Mouse (Mus musculus): Measurements from ENCODE around the gene Zbtb7a. TPM values are rescaled to one million over a fixed set of nuclear protein-coding genes. Genes with fewer than 3 reads are reported as not detected.

Zbtb7a gene
- polyA plus RNA-seq, 1 experiment from 2014 or later = 53.0 TPM

GRCm38 (mm10) chr10:81183805-81184204, 48.8 kb downstream of the Zbtb7a start, which contains the start of gene 4930442H23Rik:
TSS of gene 4930442H23Rik (minus strand) at chr10:81183849.
- H3K4me2 ChIP-seq (replicated peaks) = peak within 1 kb of the TSS; percentile 57
- H3K9ac ChIP-seq = peak within 1 kb of the TSS; percentile 69
- H3K27me3 ChIP-seq (replicated peaks) = no peaks in the 10 kb centered on the region
- no peak for ATAC-seq
- H3K9me3 ChIP-seq = no peaks in the 10 kb centered on the region
- peak within 1 kb of the TSS; percentile 72 for H3K4me3 ChIP-seq (replicated peaks)
- 78% methylated on average over 5 of the region's 5 CpGs for WGBS
- H3K4me1 ChIP-seq (replicated peaks) = peaks cover 37% of the 10 kb centered on the region
- H3K27ac ChIP-seq = peak within 1 kb of the TSS; percentile 91
- H3K36me3 ChIP-seq = peaks cover 46% of the 10 kb centered on the region

- peaks cover 38% of the 10 kb centered on the region for H3K36me3 ChIP-seq
- H3K4me1 ChIP-seq (replicated peaks) = peaks cover 32% of the 10 kb centered on the region
- peak; percentile 14; the same call in 1 of the 2 replicates for ATAC-seq
- peak overlapping the region; percentile 69; the same call in 1 of the 2 replicates for H3K9ac ChIP-seq
- peak overlapping the region; percentile 89 for H3K27ac ChIP-seq
- 0 out of 2 replicates have a peak overlapping the region, but pooled peaks have one; percentile 0 for H3K4me3 ChIP-seq (replicated peaks)
- H3K9me3 ChIP-seq = no peaks in the 10 kb centered on the region
- H3K4me2 ChIP-seq (replicated peaks) = peak overlapping the region; percentile 57
- H3K27me3 ChIP-seq (replicated peaks) = no peaks in the 10 kb centered on the region
- WGBS = 4% methylated on average over 4 of the region's 4 CpGs
Measured at GRCm38 (mm10) chr10:81184765-81185164, 49.7 kb downstream of the Zbtb7a start.

GRCm38 (mm10) chr10:81187161-81187560, 52.1 kb downstream of the Zbtb7a start:
- Histone ChIP-seq H3K27me3 (replicated peaks) (no peaks in the 10 kb centered on the region), H3K9ac (no peak overlapping the region), H3K27ac (no peak overlapping the region), H3K36me3 (peaks cover 23% of the 10 kb centered on the region), H3K4me2 (replicated peaks) (no peak overlapping the region), H3K9me3 (no peaks in the 10 kb centered on the region), H3K4me1 (replicated peaks) (peaks cover 36% of the 10 kb centered on the region), H3K4me3 (replicated peaks) (no peak overlapping the region)
- ATAC-seq = no peak
- WGBS = 93% methylated on average over 9 of the region's 9 CpGs

GRCm38 (mm10) chr10:81189821-81190220, 54.8 kb downstream of the Zbtb7a start:
- no peak for ATAC-seq
- peaks cover 15% of the 10 kb centered on the region; the same call in 1 of the 2 replicates for H3K36me3 ChIP-seq
- H3K4me2 ChIP-seq (replicated peaks) = no peak overlapping the region
- peaks cover 31% of the 10 kb centered on the region for H3K4me1 ChIP-seq (replicated peaks)
- H3K9me3 ChIP-seq = no peaks in the 10 kb centered on the region
- H3K9ac ChIP-seq = no peak overlapping the region
- no peak overlapping the region for H3K27ac ChIP-seq
- peaks cover 10% of the 10 kb centered on the region for H3K27me3 ChIP-seq (replicated peaks)
- no peak overlapping the region for H3K4me3 ChIP-seq (replicated peaks)
- WGBS = 83% methylated on average over 26 of the region's 26 CpGs

GRCm38 (mm10) chr10:81190236-81190911, 55.4 kb downstream of the Zbtb7a start:
- Histone ChIP-seq H3K9ac (no peak overlapping the region), H3K27ac (0 out of 2 replicates have a peak overlapping the region, but pooled peaks have one; percentile 37), H3K4me3 (replicated peaks) (no peak overlapping the region), H3K4me1 (replicated peaks) (peaks cover 25% of the 10 kb centered on the region), H3K27me3 (replicated peaks) (peaks cover 16% of the 10 kb centered on the region), H3K4me2 (replicated peaks) (no peak overlapping the region), H3K9me3 (no peaks in the 10 kb centered on the region), H3K36me3 (peaks cover 15% of the 10 kb centered on the region; the same call in 1 of the 2 replicates)
- WGBS = 70% methylated on average over 31 of the region's 31 CpGs
- ATAC-seq = no peak

- no peak for ATAC-seq
- 61% methylated on average over 6 of the region's 6 CpGs for WGBS
- Histone ChIP-seq H3K36me3 (peaks cover 15% of the 10 kb centered on the region; the same call in 1 of the 2 replicates), H3K9me3 (no peaks in the 10 kb centered on the region), H3K4me2 (replicated peaks) (no peak overlapping the region), H3K27me3 (replicated peaks) (peaks cover 16% of the 10 kb centered on the region), H3K4me1 (replicated peaks) (peaks cover 25% of the 10 kb centered on the region), H3K27ac (peak overlapping the region; percentile 37; the same call in 1 of the 2 replicates), H3K4me3 (replicated peaks) (no peak overlapping the region), H3K9ac (no peak overlapping the region)
Measured at GRCm38 (mm10) chr10:81190912-81191321, 55.9 kb downstream of the Zbtb7a start.

GRCm38 (mm10) chr10:81191342-81191982, 56.4 kb downstream of the Zbtb7a start:
- peak overlapping the region; percentile 91 for H3K4me2 ChIP-seq (replicated peaks)
- H3K9ac ChIP-seq = no peak overlapping the region
- peaks cover 25% of the 10 kb centered on the region for H3K4me1 ChIP-seq (replicated peaks)
- H3K27me3 ChIP-seq (replicated peaks) = peaks cover 16% of the 10 kb centered on the region
- 88% methylated on average over 18 of the region's 18 CpGs for WGBS
- H3K36me3 ChIP-seq = peaks cover 15% of the 10 kb centered on the region; the same call in 1 of the 2 replicates
- H3K27ac ChIP-seq = peak overlapping the region; percentile 37; the same call in 1 of the 2 replicates
- no peaks in the 10 kb centered on the region for H3K9me3 ChIP-seq
- no peak for ATAC-seq
- no peak overlapping the region for H3K4me3 ChIP-seq (replicated peaks)

GRCm38 (mm10) chr10:81192270-81192967, 57.4 kb downstream of the Zbtb7a start:
- H3K4me1 ChIP-seq (replicated peaks) = peaks cover 25% of the 10 kb centered on the region
- no peaks in the 10 kb centered on the region for H3K9me3 ChIP-seq
- peaks cover 16% of the 10 kb centered on the region for H3K27me3 ChIP-seq (replicated peaks)
- WGBS = 1% methylated on average over 85 of the region's 93 CpGs
- ATAC-seq = peak; percentile 92
- H3K27ac ChIP-seq = peak overlapping the region; percentile 93
- peak overlapping the region; percentile 63 for H3K4me3 ChIP-seq (replicated peaks)
- H3K4me2 ChIP-seq (replicated peaks) = peak overlapping the region; percentile 91
- peaks cover 11% of the 10 kb centered on the region; the same call in 1 of the 2 replicates for H3K36me3 ChIP-seq
- peak overlapping the region; percentile 78 for H3K9ac ChIP-seq

GRCm38 (mm10) chr10:81192968-81193501, 58.0 kb downstream of the Zbtb7a start:
- H3K36me3 ChIP-seq = peaks cover 11% of the 10 kb centered on the region; the same call in 1 of the 2 replicates
- peak; percentile 39 for ATAC-seq
- 6% methylated on average over 19 of the region's 19 CpGs for WGBS

GRCm38 (mm10) chr10:81193991-81194774, 59.2 kb downstream of the Zbtb7a start:
- peak overlapping the region; percentile 41 for H3K4me2 ChIP-seq (replicated peaks)
- ATAC-seq = no peak
- H3K9me3 ChIP-seq = no peaks in the 10 kb centered on the region
- H3K9ac ChIP-seq = peak overlapping the region; percentile 14; the same call in 1 of the 2 replicates
- peaks cover 16% of the 10 kb centered on the region for H3K27me3 ChIP-seq (replicated peaks)
- peaks cover 25% of the 10 kb centered on the region for H3K4me1 ChIP-seq (replicated peaks)
- H3K4me3 ChIP-seq (replicated peaks) = peak overlapping the region; percentile 9; the same call in 1 of the 2 replicates
- peaks cover 11% of the 10 kb centered on the region; the same call in 1 of the 2 replicates for H3K36me3 ChIP-seq
- peak overlapping the region; percentile 48 for H3K27ac ChIP-seq
- WGBS = 13% methylated on average over 37 of the region's 37 CpGs

More at GRCm38 (mm10) chr10:81192968-81193501, 58.0 kb downstream of the Zbtb7a start:
- Histone ChIP-seq H3K4me1 (replicated peaks) (peaks cover 25% of the 10 kb centered on the region), H3K4me2 (replicated peaks) (peak overlapping the region; percentile 91), H3K9me3 (no peaks in the 10 kb centered on the region), H3K9ac (peak overlapping the region; percentile 78), H3K4me3 (replicated peaks) (peak overlapping the region; percentile 63), H3K27ac (peak overlapping the region; percentile 93), H3K27me3 (replicated peaks) (peaks cover 16% of the 10 kb centered on the region)

- 0 out of 2 replicates have a peak overlapping the region, but pooled peaks have one; percentile 2 for H3K4me3 ChIP-seq (replicated peaks)
- peaks cover 4% of the 10 kb centered on the region; the same call in 1 of the 2 replicates for H3K36me3 ChIP-seq
- H3K4me1 ChIP-seq (replicated peaks) = peaks cover 25% of the 10 kb centered on the region
- H3K4me2 ChIP-seq (replicated peaks) = peak overlapping the region; percentile 41
- H3K27ac ChIP-seq = peak overlapping the region; percentile 48; the same call in 1 of the 2 replicates
- no peak for ATAC-seq
- peaks cover 16% of the 10 kb centered on the region for H3K27me3 ChIP-seq (replicated peaks)
- 68% methylated on average over 4 of the region's 4 CpGs for WGBS
- peak overlapping the region; percentile 22; the same call in 1 of the 2 replicates for H3K9ac ChIP-seq
- no peaks in the 10 kb centered on the region for H3K9me3 ChIP-seq
Measured at GRCm38 (mm10) chr10:81195300-81195699, 60.3 kb downstream of the Zbtb7a start.

Measured in intestine, embryonic 15.5 days (tissue).